Mouse (Mus musculus) spleen, adult 2 months (tissue): ENCODE data around the gene Inpp4b. TPM values are rescaled to one million over a fixed set of nuclear protein-coding genes. Genes with fewer than 3 reads are reported as not detected.
A peak's percentile ranks its signal among the peaks of the same experiment; 100 is the strongest.

Experiments
- DNase-seq, 2 experiments: peaks; one replicate each; pipeline versions ENCODE4 v3.0.0 to v3.0.0-alpha.2; 2012 to 2021; ENCODE audit warnings: low spot score in 2 of 2, low read depth in 1 of 2
- H3K27ac ChIP-seq: fragments of 200-500 bp; 2 replicates; pipeline ENCODE4 v1.5.1; 2012; ENCODE audit warnings: low read length, inconsistent platforms; ENCODE audit not compliant: insufficient read depth
- H3K27me3 ChIP-seq: fragments of 200-500 bp; 2 replicates; pipeline ENCODE4 v1.6.1; 2012; ENCODE audit warnings: mild to moderate bottlenecking, moderate library complexity, low read length, inconsistent platforms; ENCODE audit not compliant: control insufficient read depth, insufficient read depth
- H3K36me3 ChIP-seq: fragments of 200-500 bp; 2 replicates; pipeline ENCODE4 v1.6.1; 2012; ENCODE audit warnings: mild to moderate bottlenecking, low read length, inconsistent platforms; ENCODE audit not compliant: control insufficient read depth, insufficient read depth
- H3K4me1 ChIP-seq: fragments of 200-500 bp; 2 replicates; pipeline ENCODE4 v1.6.1; 2011; ENCODE audit warnings: inconsistent platforms; ENCODE audit not compliant: control insufficient read depth, insufficient read depth, insufficient read length
- H3K4me3 ChIP-seq: fragments of 200-500 bp; 2 replicates; pipeline ENCODE4 v1.5.1; 2011; ENCODE audit warnings: mild to moderate bottlenecking, inconsistent platforms; ENCODE audit not compliant: insufficient read depth, insufficient read length; ENCODE audit errors: extremely low read depth
- CTCF ChIP-seq: fragments of 200-500 bp; IDR thresholded peaks from 2 replicates; pipeline ENCODE4 v1.5.1; 2011; ENCODE audit warnings: mild to moderate bottlenecking, inconsistent platforms; ENCODE audit not compliant: insufficient read depth, insufficient read length, insufficient replicate concordance; ENCODE audit errors: extremely low read depth
- POLR2A ChIP-seq: fragments of 200-500 bp; IDR thresholded peaks from 2 replicates; pipeline ENCODE4 v1.6.1; 2011; ENCODE audit warnings: low read depth, low read length, inconsistent platforms
- WGBS: fragments of 180-500 bp; shearing (Covaris S2); methylation state at CpG from one replicate; pipeline ENCODE4 v1.1.7; 2018; 5-methylcytosine and 5-hydroxymethylcytosine counted together
- polyA plus RNA-seq: library from polyadenylated mRNA; depleted of rRNA; stranded (reverse); fragments of >200 nt; gene quantifications from 2 replicates; pipeline ENCODE4 v1.2.3, GENCODE M21; 2012

The Inpp4b gene
- polyA plus RNA-seq, 1 experiment = 5.1 TPM

- Histone ChIP-seq H3K4me3 (no peak overlapping the region), H3K27me3 (no peaks in the 10 kb centered on the region), H3K36me3 (no peaks in the 10 kb centered on the region), H3K4me1 (peaks cover 2% of the 10 kb centered on the region; the same call in 1 of the 2 replicates), H3K27ac (no peak overlapping the region)
- TF ChIP-seq CTCF (no peak), POLR2A (no peak)
- DNase-seq = no peak
- WGBS = 47% methylated on average over 4 of the region's 4 CpGs
These were observed 419.1 kb downstream of the Inpp4b start for GRCm38 (mm10) chr8:81761466-81761865.

- peaks cover 2% of the 10 kb centered on the region; the same call in 1 of the 2 replicates for H3K4me1 ChIP-seq
- no peak overlapping the region for H3K4me3 ChIP-seq
- WGBS = 64% methylated on average over 5 of the region's 5 CpGs
These were observed 423.7 kb downstream of the Inpp4b start for GRCm38 (mm10) chr8:81766033-81766432.

GRCm38 (mm10) chr8:81767411-81768312 is 425.3 kb downstream of the Inpp4b start:
- no peaks in the 10 kb centered on the region for H3K27me3 ChIP-seq
- peaks cover 2% of the 10 kb centered on the region; the same call in 1 of the 2 replicates for H3K4me1 ChIP-seq
- no peaks in the 10 kb centered on the region for H3K36me3 ChIP-seq
- WGBS = 3% methylated on average over 12 of the region's 12 CpGs
- TF ChIP-seq CTCF (no peak), POLR2A (no peak)
- peak overlapping the region; percentile 80 for H3K27ac ChIP-seq
- peak in 1 of 2 experiments; percentile 10 for DNase-seq
- peak overlapping the region; percentile 48 for H3K4me3 ChIP-seq

More at GRCm38 (mm10) chr8:81766033-81766432, 423.7 kb downstream of the Inpp4b start:
- no peaks in the 10 kb centered on the region for H3K27me3 ChIP-seq
- no peak for DNase-seq
- peak overlapping the region; percentile 48 for H3K27ac ChIP-seq
- H3K36me3 ChIP-seq = no peaks in the 10 kb centered on the region
- TF ChIP-seq POLR2A = no peak
- TF ChIP-seq CTCF = no peak

- Histone ChIP-seq H3K4me1 (peaks cover 2% of the 10 kb centered on the region; the same call in 1 of the 2 replicates), H3K4me3 (peak overlapping the region; percentile 48), H3K27ac (peak overlapping the region; percentile 80), H3K36me3 (no peaks in the 10 kb centered on the region), H3K27me3 (no peaks in the 10 kb centered on the region)
- WGBS = 62% methylated on average over 2 of the region's 2 CpGs
- no peak for DNase-seq
- no peak; the same call in 1 of the 2 replicates for TF ChIP-seq POLR2A
- no peak for TF ChIP-seq CTCF
These were observed 425.9 kb downstream of the Inpp4b start for GRCm38 (mm10) chr8:81768313-81768675.

- Histone ChIP-seq H3K36me3 (no peaks in the 10 kb centered on the region), H3K27ac (peak overlapping the region; percentile 64), H3K4me3 (peak overlapping the region; percentile 4), H3K27me3 (no peaks in the 10 kb centered on the region), H3K4me1 (peaks cover 2% of the 10 kb centered on the region; the same call in 1 of the 2 replicates)
- no peak for TF ChIP-seq POLR2A
- no peak for TF ChIP-seq CTCF
- 37% methylated on average over 2 of the region's 2 CpGs for WGBS
- no peak for DNase-seq
These were observed 426.5 kb downstream of the Inpp4b start for GRCm38 (mm10) chr8:81768731-81769445.

GRCm38 (mm10) chr8:81770603-81771276 is 428.4 kb downstream of the Inpp4b start:
- peaks cover 2% of the 10 kb centered on the region; the same call in 1 of the 2 replicates for H3K4me1 ChIP-seq
- WGBS = 70% methylated on average over 6 of the region's 6 CpGs
- TF ChIP-seq CTCF = no peak
- no peak for TF ChIP-seq POLR2A
- peak overlapping the region; percentile 28 for H3K4me3 ChIP-seq
- no peak for DNase-seq
- no peaks in the 10 kb centered on the region for H3K27me3 ChIP-seq
- H3K36me3 ChIP-seq = no peaks in the 10 kb centered on the region
- peak overlapping the region; percentile 63; the same call in 1 of the 2 replicates for H3K27ac ChIP-seq
